Mouse (Mus musculus): ENCODE data around the gene Muc13. TPM values are rescaled to one million over a fixed set of nuclear protein-coding genes. Genes with fewer than 3 reads are reported as not detected.

Muc13 gene
- total and polyA plus RNA-seq, 2 experiments from 2014 or later: not detected

- H3K4me1 ChIP-seq (ENCODE audit: control insufficient read depth, insufficient read depth): no peaks in the 10 kb centered on the region
- H3K9ac ChIP-seq (replicated peaks; ENCODE audit: low read depth, low read length): no peak overlapping the region
- H3K27ac ChIP-seq (ENCODE audit: low read depth): no peak overlapping the region
- ATAC-seq (ENCODE audit: insufficient read depth, low read depth): no peak
- H3K4me2 ChIP-seq (ENCODE audit: low read depth, low read length): no peak overlapping the region
- H3K9me3 ChIP-seq (replicated peaks; ENCODE audit: control insufficient read depth, low read length): no peaks in the 10 kb centered on the region
- no peaks in the 10 kb centered on the region for H3K27me3 ChIP-seq (ENCODE audit: control insufficient read depth, insufficient read depth, low read length)
- H3K36me3 ChIP-seq (replicated peaks; ENCODE audit: control insufficient read depth, insufficient read depth, low read length): no peaks in the 10 kb centered on the region
- WGBS: 68% methylated on average over 4 of the region's 4 CpGs
- TF ChIP-seq EP300 (IDR thresholded peaks at IDR 0.05; ENCODE audit: low read depth) (no peak), CTCF (IDR thresholded peaks at IDR 0.05; ENCODE audit: low read depth) (no peak)
- H3K4me3 ChIP-seq (ENCODE audit: low read depth, low read length): no peak overlapping the region
- DNase-seq (ENCODE audit: low spot score): no peak
Measured at GRCm38 (mm10) chr16:33795106-33795505, 1.3 kb downstream of the Muc13 start.

DNA sequence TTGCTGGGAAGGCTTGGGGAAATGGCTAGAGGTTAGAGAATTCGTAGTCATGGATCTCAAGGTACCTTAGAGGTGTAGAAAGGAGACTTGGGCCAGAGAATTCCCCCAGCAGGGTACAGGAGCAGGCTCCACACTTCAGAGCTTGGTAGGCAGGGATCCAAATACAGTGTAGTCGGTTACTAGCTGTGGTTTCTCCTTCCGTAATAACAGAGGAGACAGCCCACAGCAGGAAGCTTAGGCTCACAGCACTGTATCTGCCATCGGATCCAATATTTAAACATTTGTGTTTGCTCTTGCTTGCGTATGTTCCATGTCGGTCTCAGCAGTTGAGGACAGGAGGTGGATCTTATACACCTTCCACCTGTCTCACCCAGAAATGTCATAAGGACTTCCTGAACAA, 2.0 kb downstream of the Muc13 start:
- no peaks in the 10 kb centered on the region for H3K9me3 ChIP-seq (replicated peaks; ENCODE audit: control insufficient read depth, low read length)
- TF ChIP-seq EP300 (IDR thresholded peaks at IDR 0.05; ENCODE audit: low read depth) (no peak), CTCF (IDR thresholded peaks at IDR 0.05; ENCODE audit: low read depth) (no peak)
- H3K4me3 ChIP-seq (ENCODE audit: low read depth, low read length): no peak overlapping the region
- H3K9ac ChIP-seq (replicated peaks; ENCODE audit: low read depth, low read length): no peak overlapping the region
- WGBS: 75% methylated on average over 6 of the region's 6 CpGs
- H3K27me3 ChIP-seq (ENCODE audit: control insufficient read depth, insufficient read depth, low read length): no peaks in the 10 kb centered on the region
- ATAC-seq (ENCODE audit: insufficient read depth, low read depth): no peak
- no peaks in the 10 kb centered on the region for H3K36me3 ChIP-seq (replicated peaks; ENCODE audit: control insufficient read depth, insufficient read depth, low read length)
- H3K4me1 ChIP-seq (ENCODE audit: control insufficient read depth, insufficient read depth): no peaks in the 10 kb centered on the region
- H3K4me2 ChIP-seq (ENCODE audit: low read depth, low read length): no peak overlapping the region
- no peak for DNase-seq (ENCODE audit: low spot score)
- H3K27ac ChIP-seq (ENCODE audit: low read depth): no peak overlapping the region

DNA sequence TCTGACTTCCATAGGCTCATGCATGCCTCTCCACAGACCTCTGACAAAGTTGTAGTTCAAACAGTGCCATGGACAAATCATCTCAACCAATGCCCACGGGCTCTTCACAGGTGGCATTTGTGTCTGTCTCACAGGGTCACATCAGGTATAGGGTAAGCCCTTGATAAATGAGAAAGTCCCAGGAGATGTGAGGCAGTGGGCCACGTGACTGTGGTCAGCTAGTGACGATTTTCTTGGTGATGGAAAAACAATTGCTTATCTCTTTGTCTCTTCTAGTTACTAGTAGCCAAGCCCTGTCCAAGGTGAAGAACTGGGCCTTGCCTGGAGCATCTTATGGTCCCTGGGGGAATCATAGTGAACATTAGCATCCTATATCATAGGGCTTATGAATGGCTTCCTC, 2.9 kb downstream of the Muc13 start:
- H3K27me3 ChIP-seq (ENCODE audit: control insufficient read depth, insufficient read depth, low read length): no peaks in the 10 kb centered on the region
- no peaks in the 10 kb centered on the region for H3K9me3 ChIP-seq (replicated peaks; ENCODE audit: control insufficient read depth, low read length)
- H3K36me3 ChIP-seq (replicated peaks; ENCODE audit: control insufficient read depth, insufficient read depth, low read length): no peaks in the 10 kb centered on the region
- H3K4me3 ChIP-seq (ENCODE audit: low read depth, low read length): no peak overlapping the region
- H3K4me2 ChIP-seq (ENCODE audit: low read depth, low read length): no peak overlapping the region
- no peak for ATAC-seq (ENCODE audit: insufficient read depth, low read depth)
- WGBS: 69% methylated on average over 3 of the region's 3 CpGs
- no peak overlapping the region for H3K9ac ChIP-seq (replicated peaks; ENCODE audit: low read depth, low read length)
- DNase-seq (ENCODE audit: low spot score): no peak
- no peak overlapping the region for H3K27ac ChIP-seq (ENCODE audit: low read depth)
- H3K4me1 ChIP-seq (ENCODE audit: control insufficient read depth, insufficient read depth): no peaks in the 10 kb centered on the region
- TF ChIP-seq EP300 (IDR thresholded peaks at IDR 0.05; ENCODE audit: low read depth): no peak
- TF ChIP-seq CTCF (IDR thresholded peaks at IDR 0.05; ENCODE audit: low read depth): no peak

GRCm38 (mm10) chr16:33797860-33798259, 4.0 kb downstream of the Muc13 start:
- ATAC-seq (ENCODE audit: insufficient read depth, low read depth) (no peak), DNase-seq (ENCODE audit: low spot score) (peak; percentile 78)
- H3K9ac ChIP-seq (replicated peaks; ENCODE audit: low read depth, low read length): no peak overlapping the region
- H3K9me3 ChIP-seq (replicated peaks; ENCODE audit: control insufficient read depth, low read length): no peaks in the 10 kb centered on the region
- peak; percentile 83 for TF ChIP-seq CTCF (IDR thresholded peaks at IDR 0.05; ENCODE audit: low read depth)
- TF ChIP-seq EP300 (IDR thresholded peaks at IDR 0.05; ENCODE audit: low read depth): no peak
- H3K27me3 ChIP-seq (ENCODE audit: control insufficient read depth, insufficient read depth, low read length): no peaks in the 10 kb centered on the region
- no peak overlapping the region for H3K4me3 ChIP-seq (ENCODE audit: low read depth, low read length)
- no peak overlapping the region for H3K27ac ChIP-seq (ENCODE audit: low read depth)
- no peaks in the 10 kb centered on the region for H3K36me3 ChIP-seq (replicated peaks; ENCODE audit: control insufficient read depth, insufficient read depth, low read length)
- no peaks in the 10 kb centered on the region for H3K4me1 ChIP-seq (ENCODE audit: control insufficient read depth, insufficient read depth)
- no peak overlapping the region for H3K4me2 ChIP-seq (ENCODE audit: low read depth, low read length)
- 42% methylated on average over 5 of the region's 5 CpGs for WGBS

DNA sequence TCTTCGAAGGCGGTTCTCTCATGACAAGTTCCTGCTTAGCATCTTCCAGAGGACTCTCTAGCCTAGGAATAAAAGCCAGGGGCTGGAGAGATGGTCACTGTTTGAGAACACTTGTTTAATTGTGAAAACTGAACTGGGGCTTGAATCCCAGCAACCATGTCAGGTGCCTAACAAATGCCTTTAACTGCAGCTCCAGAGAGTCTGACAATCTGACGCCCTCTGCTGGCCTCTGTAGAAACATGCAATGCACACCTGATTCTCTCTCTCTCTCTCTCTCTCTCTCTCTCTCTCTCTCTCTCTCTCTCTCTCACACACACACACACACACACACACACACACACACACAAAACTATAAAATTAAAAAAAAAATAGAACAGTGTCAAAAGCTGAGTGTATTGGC, 16.2 kb downstream of the Muc13 start:
- no peak overlapping the region for H3K4me3 ChIP-seq (ENCODE audit: low read depth, low read length)
- 72% methylated on average over 3 of the region's 3 CpGs for WGBS
- ATAC-seq (ENCODE audit: insufficient read depth, low read depth) (no peak), DNase-seq (ENCODE audit: low spot score) (no peak)
- no peaks in the 10 kb centered on the region for H3K9me3 ChIP-seq (replicated peaks; ENCODE audit: control insufficient read depth, low read length)
- no peaks in the 10 kb centered on the region for H3K4me1 ChIP-seq (ENCODE audit: control insufficient read depth, insufficient read depth)
- no peak for TF ChIP-seq EP300 (IDR thresholded peaks at IDR 0.05; ENCODE audit: low read depth)
- TF ChIP-seq CTCF (IDR thresholded peaks at IDR 0.05; ENCODE audit: low read depth): no peak
- H3K36me3 ChIP-seq (replicated peaks; ENCODE audit: control insufficient read depth, insufficient read depth, low read length): no peaks in the 10 kb centered on the region
- no peak overlapping the region for H3K4me2 ChIP-seq (ENCODE audit: low read depth, low read length)
- H3K27me3 ChIP-seq (ENCODE audit: control insufficient read depth, insufficient read depth, low read length): no peaks in the 10 kb centered on the region
- no peak overlapping the region for H3K9ac ChIP-seq (replicated peaks; ENCODE audit: low read depth, low read length)
- no peak overlapping the region for H3K27ac ChIP-seq (ENCODE audit: low read depth)

- H3K4me2 ChIP-seq (ENCODE audit: low read depth, low read length): no peak overlapping the region
- ATAC-seq (ENCODE audit: insufficient read depth, low read depth): no peak
- no peaks in the 10 kb centered on the region for H3K4me1 ChIP-seq (ENCODE audit: control insufficient read depth, insufficient read depth)
- no peak for TF ChIP-seq CTCF (IDR thresholded peaks at IDR 0.05; ENCODE audit: low read depth)
- no peak for TF ChIP-seq EP300 (IDR thresholded peaks at IDR 0.05; ENCODE audit: low read depth)
- H3K4me3 ChIP-seq (ENCODE audit: low read depth, low read length): no peak overlapping the region
- no peaks in the 10 kb centered on the region for H3K27me3 ChIP-seq (ENCODE audit: control insufficient read depth, insufficient read depth, low read length)
- no peaks in the 10 kb centered on the region for H3K9me3 ChIP-seq (replicated peaks; ENCODE audit: control insufficient read depth, low read length)
- no peak overlapping the region for H3K27ac ChIP-seq (ENCODE audit: low read depth)
- DNase-seq (ENCODE audit: low spot score): no peak
- no peaks in the 10 kb centered on the region for H3K36me3 ChIP-seq (replicated peaks; ENCODE audit: control insufficient read depth, insufficient read depth, low read length)
- H3K9ac ChIP-seq (replicated peaks; ENCODE audit: low read depth, low read length): no peak overlapping the region
- 80% methylated on average over 7 of the region's 7 CpGs for WGBS
Measured at GRCm38 (mm10) chr16:33818413-33819165, 24.8 kb downstream of the Muc13 start.
